Mouse (Mus musculus) erythroblast, embryonic 14.5 days (primary cell): ENCODE measurements around the gene Pcbp2.

Experiments used
- GATA1 ChIP-seq: IDR thresholded peaks from 2 replicates; pipeline ENCODE4 v1.6.1; 2012; ENCODE audit warnings: low read length, inconsistent platforms, mixed read lengths
- TAL1 ChIP-seq: IDR thresholded peaks from 3 replicates; pipeline ENCODE4 v1.6.1; 2012; ENCODE audit warnings: low read length, inconsistent platforms, mixed read lengths

- TF ChIP-seq GATA1 = no peak
- TF ChIP-seq TAL1 = no peak
Observed at GRCm38 (mm10) chr15:102471727-102472126, 1.4 kb downstream of the Pcbp2 start.
